Mouse (Mus musculus): ENCODE data around the gene Kat2a.

DNA sequence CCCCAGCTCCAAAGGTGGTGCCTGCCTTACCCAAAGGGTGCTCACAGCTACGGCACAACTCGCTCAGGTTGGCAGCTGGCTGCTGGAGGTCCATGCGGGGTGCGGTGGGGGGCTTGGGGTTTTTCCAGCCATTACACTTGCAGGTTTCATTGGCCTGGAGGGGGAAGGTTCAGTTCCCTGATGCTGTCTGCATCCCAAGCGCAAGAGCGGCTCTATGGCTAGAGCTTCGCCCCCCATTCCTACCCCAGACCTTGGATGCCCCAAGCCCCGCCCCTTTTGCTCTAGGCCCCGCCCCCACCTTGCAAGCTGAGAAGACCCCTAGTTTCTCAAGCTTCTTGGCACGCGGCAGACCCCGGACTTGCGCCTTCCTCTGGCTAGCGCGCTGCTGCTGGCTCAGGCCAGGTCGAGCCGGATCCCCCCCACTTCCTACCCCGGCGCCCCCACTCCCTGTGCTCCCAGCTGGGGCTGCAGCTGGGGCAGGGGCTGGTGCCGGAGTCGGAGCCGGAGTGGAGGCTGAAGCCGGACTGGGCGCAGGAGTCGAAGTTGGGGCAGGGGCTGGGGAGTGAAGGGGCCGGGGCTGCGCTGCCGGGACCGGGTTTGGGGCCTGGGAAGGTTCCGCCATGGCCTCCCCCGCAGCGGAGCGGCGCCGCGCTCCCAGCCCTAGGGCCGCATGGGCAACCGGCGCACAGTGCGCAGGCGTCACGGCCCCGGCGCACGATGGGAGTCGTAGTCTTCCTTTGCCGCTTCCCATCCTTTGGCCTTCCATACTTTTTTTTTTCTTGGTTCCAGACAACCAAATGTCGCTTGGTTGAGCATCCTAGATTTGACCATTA is at the start of gene Kat2a:
- TF ChIP-seq POLR2A (IDR thresholded peaks at IDR 0.05; ENCODE audit: control insufficient read depth, extremely low read depth, insufficient read depth, low read length, poor library complexity) (peak; percentile 55; the same call in 1 of the 2 replicates), CTCF (IDR thresholded peaks at IDR 0.05; ENCODE audit: borderline replicate concordance, control insufficient read depth, extremely low read depth, insufficient read depth, low read length, poor library complexity) (no peak)

Measured in thymus, adult 2 months (tissue).